Mouse (Mus musculus) adrenal gland, adult 18-20 months (tissue): ENCODE data around the gene Atp2c2. TPM values are rescaled to one million over a fixed set of nuclear protein-coding genes. Genes with fewer than 3 reads are reported as not detected.

Experiments
- total RNA-seq, 2 experiments: library from RNA; stranded (reverse); gene quantifications; 1 replicate in 1 of 2; 2 replicates in 1 of 2; pipeline ENCODE4 v1.2.3; 2021

Atp2c2 gene
- total RNA-seq, 2 experiments from 2014 or later, result 0.13 to 0.56 TPM

Other genes starting within 250 kb of the Atp2c2 start
- gene Slc38a8, start 198.3 kb upstream of the Atp2c2 start, total RNA-seq, result not detected
- gene Mbtps1, start 141.3 kb upstream of the Atp2c2 start, total RNA-seq, result 10 to 100 TPM; 74.1 to 93.5 TPM
- gene Hsdl1, start 124.8 kb upstream of the Atp2c2 start, total RNA-seq, result 10 to 100 TPM; 22.3 to 45.4 TPM
- gene Dnaaf1, start 124.8 kb upstream of the Atp2c2 start, total RNA-seq, result not detected
- 10 to 100 TPM; 11.9 to 15.5 TPM for gene Taf1c, start 94.8 kb upstream of the Atp2c2 start, total RNA-seq
- not detected for gene Adad2, start 87.3 kb upstream of the Atp2c2 start, total RNA-seq
- gene Kcng4, start 64.3 kb upstream of the Atp2c2 start, total RNA-seq, result under 1 TPM; 0.60 to 0.61 TPM
- gene Wfdc1, start 33.6 kb upstream of the Atp2c2 start, total RNA-seq, result 10 to 100 TPM in 1 of 2 experiments, 1 to 10 TPM in 1; 8.9 to 12.2 TPM
- gene Tldc1, start 78.4 kb downstream of the Atp2c2 start, total RNA-seq, result 1 to 10 TPM; 8.4 to 9.7 TPM
- gene Cotl1, start 140.5 kb downstream of the Atp2c2 start, total RNA-seq, result 10 to 100 TPM; 43.6 to 52.1 TPM
- gene Klhl36, start 162.3 kb downstream of the Atp2c2 start, total RNA-seq, result 1 to 10 TPM; 4.9 to 5.8 TPM
- gene Usp10, start 210.4 kb downstream of the Atp2c2 start, total RNA-seq, result 100 to 1,000 TPM; 114 to 127 TPM
- 1 to 10 TPM; 1.3 to 8.5 TPM for gene Gm20388, start 210.8 kb downstream of the Atp2c2 start, total RNA-seq